Mouse (Mus musculus) cerebellum, adult 9-10 months (tissue): ENCODE data around the gene Gm21616.
"Not testable (repeated sequence)": the region's sequence is repeated elsewhere in the genome, so short reads cannot be mapped to it uniquely, and the experiment has no call there.

ENCODE experiments used
- DNase-seq: peaks from one replicate; pipeline ENCODE4 v3.0.0; 2022

The Gm21616 gene

GRCm38 (mm10) chrX:125435242-125435641, at the start of gene Gm21616:
TSS of gene Gm21616 (plus strand) at chrX:125435542.
- DNase-seq, result not testable (repeated sequence)
